Mouse (Mus musculus) liver, embryonic 14.5 days (tissue): ENCODE measurements around the gene Kcng4.

Source experiments
- CTCF ChIP-seq: IDR thresholded peaks from 2 replicates; pipeline ENCODE4 v1.5.1; 2016; ENCODE audit warnings: antibody characterized with exemption, low read depth, control low read depth
- EP300 ChIP-seq: IDR thresholded peaks from 2 replicates; pipeline ENCODE4 v1.6.1; 2016; ENCODE audit warnings: antibody characterized with exemption, low read depth

DNA sequence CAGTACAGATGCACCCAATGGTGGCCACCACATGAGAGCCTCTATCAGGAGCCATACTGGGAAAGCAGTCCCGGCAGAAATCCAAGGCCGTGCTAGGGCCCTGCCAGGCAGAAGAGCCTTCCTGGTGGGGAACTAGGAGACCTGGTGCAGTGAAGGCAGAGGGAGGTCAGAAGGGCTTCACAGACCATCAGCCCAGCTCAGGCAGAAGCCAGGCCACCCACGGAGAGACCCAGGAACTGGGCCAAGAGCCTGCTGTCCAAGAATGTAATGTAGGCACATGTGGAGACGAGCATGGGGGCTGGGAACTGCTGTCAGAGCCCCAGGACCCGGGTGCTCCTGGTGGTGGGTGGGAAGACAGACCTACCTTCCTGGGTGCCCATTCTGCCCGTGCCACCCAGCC, 29.8 kb upstream of the Kcng4 start:
- TF ChIP-seq CTCF = no peak
- no peak for TF ChIP-seq EP300
